Mouse (Mus musculus) G1E-ER4 (cell line): ENCODE results near the gene Ptpn3. TPM values are rescaled to one million over a fixed set of nuclear protein-coding genes. Genes with fewer than 3 reads are reported as not detected.

Experiments used
- GATA1 ChIP-seq: IDR thresholded peaks from one replicate; pipeline ENCODE4 v1.8.0; 2012; ENCODE audit warnings: low read length, inconsistent platforms
- polyA plus RNA-seq: library from polyadenylated mRNA; stranded (reverse); fragments of >175 nt; gene quantifications from 2 replicates; pipeline ENCODE4 v1.2.3, GENCODE M21; 2012

Gene Ptpn3
- not detected in 2 replicates for polyA plus RNA-seq

- no peak for TF ChIP-seq GATA1
These were observed at the start of gene Ptpn3 for GRCm38 (mm10) chr4:57301410-57302313. Gene Ptpn3 (minus strand): TSS chr4:57301837.

GRCm38 (mm10) chr4:57350541-57350940 is 48.9 kb upstream of the Ptpn3 start:
- no peak for TF ChIP-seq GATA1

DNA sequence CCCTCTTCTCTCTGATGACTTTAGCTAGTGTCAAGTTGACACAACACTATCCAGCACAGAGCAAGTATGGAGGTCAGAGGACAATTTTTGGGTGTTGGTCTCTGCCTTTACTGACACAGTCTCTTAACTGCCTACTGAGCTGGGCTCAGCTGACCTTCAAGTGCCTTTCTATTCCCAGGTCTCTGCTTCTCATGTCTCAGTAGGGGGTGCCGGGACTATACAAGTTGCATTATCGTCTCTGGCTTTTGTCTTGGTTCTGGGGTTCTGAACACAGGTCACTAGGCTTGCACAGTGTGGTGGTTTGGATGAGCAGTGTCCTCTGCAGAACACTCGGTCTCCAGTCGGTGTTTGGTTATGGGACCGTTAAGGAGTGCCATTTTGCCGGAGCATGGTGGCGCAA is 42.4 kb upstream of the Ptpn3 start:
- TF ChIP-seq GATA1: no peak

- no peak for TF ChIP-seq GATA1
These were observed 37.3 kb upstream of the Ptpn3 start for GRCm38 (mm10) chr4:57338923-57339322.

GRCm38 (mm10) chr4:57338061-57338460 is 36.4 kb upstream of the Ptpn3 start:
- TF ChIP-seq GATA1: no peak

DNA sequence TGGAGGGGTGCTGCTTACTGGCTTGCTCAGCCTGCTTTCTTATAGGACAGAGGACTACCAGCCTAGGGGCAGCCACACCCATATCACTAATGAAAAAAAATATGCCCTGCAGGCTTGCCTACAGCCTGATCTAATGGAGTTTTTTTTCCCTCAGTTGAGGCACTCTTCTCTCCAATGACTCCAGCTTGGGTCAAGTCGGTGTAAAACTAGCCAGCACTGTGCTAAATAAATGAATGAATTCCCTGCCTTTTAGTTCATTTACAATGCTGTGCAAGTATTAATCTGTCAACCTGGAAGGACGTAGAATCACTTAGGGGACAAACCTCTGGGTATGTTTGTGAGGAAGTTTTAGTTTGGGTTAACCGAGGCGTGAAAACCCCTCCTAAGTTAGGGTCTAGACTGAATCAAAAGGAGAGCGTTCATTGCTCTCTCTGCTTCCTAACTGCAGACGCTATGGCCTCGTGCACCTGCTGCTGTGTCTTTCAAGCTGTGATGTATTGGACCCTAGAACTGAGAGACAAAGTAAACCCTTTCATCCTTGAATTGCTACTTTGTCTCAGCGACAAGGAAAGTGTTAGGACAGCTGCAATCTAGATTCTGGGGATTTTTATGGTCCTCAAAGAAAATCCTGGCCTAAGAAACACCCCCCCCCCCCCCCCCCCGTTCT is 33.5 kb upstream of the Ptpn3 start:
- TF ChIP-seq GATA1: no peak

DNA sequence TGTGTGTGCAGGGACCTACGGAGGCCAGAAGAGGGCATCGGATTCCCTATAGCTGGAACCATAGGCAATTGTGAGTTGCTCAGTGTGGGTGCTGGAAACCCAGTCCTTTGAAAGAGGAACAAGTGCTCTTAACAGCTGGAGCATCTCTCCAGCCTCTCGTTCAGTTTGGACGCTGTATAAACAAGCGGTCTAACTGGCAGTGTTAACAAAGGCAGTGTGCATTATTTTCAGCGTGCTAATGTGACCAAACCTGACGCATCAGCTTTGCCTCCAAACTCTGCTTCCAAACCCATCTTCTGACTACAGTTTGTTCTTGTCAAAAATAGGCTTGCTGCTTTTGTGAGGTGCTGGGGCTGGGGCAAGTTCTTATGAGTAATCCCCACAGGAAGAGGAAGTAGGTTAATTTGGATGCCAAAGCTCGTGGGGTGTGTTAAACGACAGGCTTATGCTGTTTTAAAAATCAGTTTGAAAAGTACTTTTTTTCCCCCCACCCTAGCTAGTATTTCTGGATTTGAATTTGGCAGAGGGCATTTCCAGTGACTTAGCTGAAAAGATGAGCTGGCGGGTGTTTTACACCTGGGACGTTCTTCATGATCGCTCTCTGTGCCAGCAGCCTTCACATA is 32.4 kb upstream of the Ptpn3 start:
- TF ChIP-seq GATA1: no peak

DNA sequence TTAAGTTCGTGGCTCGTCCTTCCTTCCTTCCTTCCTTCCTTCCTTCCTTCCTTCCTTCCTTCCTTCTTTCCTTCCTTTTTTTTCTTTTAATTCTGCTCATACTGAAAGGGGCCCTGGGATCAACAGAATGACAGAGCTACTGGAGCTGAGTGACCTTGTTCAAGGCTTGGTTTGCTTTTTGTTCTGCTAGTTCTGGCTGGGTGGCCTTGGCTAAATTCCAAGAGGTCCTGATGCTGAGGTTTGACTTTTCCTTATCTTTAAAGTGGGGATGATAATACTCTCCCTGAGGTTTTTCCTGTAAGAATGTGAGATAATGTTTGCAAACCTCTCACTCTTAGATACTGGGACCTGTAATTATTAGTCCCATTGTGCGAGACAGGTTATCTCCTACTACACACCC is 30.9 kb upstream of the Ptpn3 start:
- no peak for TF ChIP-seq GATA1

GRCm38 (mm10) chr4:57320606-57321327 is 19.1 kb upstream of the Ptpn3 start:
- TF ChIP-seq GATA1: no peak

DNA sequence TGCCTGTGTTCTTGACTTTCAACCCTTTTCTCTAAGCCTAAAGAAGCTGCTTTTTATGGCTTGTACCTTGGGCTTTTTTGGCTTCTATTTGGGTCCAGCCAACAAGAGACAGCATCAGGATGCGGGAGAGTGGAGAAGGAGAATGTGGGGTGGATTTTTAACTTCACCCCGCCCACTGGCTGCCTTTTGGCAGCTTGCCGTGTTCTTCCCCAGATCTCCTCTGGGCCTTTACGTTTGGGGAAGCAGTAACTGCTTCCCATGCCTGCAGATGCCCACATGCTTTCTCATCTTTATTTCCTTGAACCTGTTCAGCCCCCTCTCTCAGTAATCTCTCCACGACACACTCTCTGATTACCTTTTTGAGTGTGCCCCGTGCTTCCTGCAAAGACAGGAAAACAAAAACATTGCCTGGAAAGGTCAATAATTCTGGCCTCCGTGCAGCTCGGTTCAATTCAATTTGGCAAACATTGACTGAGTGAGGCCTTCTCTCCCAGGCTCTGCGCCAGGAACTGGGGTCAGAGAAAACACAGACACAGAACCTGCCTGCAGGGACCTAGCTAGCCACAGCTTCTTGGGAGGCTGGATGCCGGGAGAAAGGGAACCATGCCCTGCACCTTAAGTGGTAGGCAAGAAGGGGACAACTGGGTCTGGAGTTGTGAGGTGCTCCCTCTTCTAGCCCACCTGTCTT is 17.0 kb upstream of the Ptpn3 start:
- TF ChIP-seq GATA1: no peak

GRCm38 (mm10) chr4:57312256-57313166 is 10.9 kb upstream of the Ptpn3 start:
- TF ChIP-seq GATA1: no peak

GRCm38 (mm10) chr4:57311750-57312149 is 10.1 kb upstream of the Ptpn3 start:
- no peak for TF ChIP-seq GATA1

GRCm38 (mm10) chr4:57308214-57309000 is 6.8 kb upstream of the Ptpn3 start:
- TF ChIP-seq GATA1: no peak
